Mouse (Mus musculus) liver, adult 2 months (tissue): ENCODE results near the gene Als2. TPM values are rescaled to one million over a fixed set of nuclear protein-coding genes. Genes with fewer than 3 reads are reported as not detected.

Experiments
- DNase-seq: peaks from one replicate; pipeline ENCODE4 v3.0.0-alpha.2; 2011; ENCODE audit warnings: low read depth, low spot score; ENCODE audit errors: extremely low read depth
- H3K27ac ChIP-seq: fragments of 200-500 bp; replicated peaks from 2 replicates; pipeline ENCODE4 v1.5.1; 2012; ENCODE audit warnings: low read depth, mild to moderate bottlenecking, control low read depth, inconsistent platforms, low read length; ENCODE audit not compliant: insufficient read depth
- H3K27me3 ChIP-seq: fragments of 200-500 bp; 2 replicates; pipeline ENCODE4 v1.6.1; 2012; ENCODE audit warnings: mild to moderate bottlenecking, moderate library complexity, low read length, inconsistent platforms; ENCODE audit not compliant: control insufficient read depth, insufficient read depth
- H3K36me3 ChIP-seq: fragments of 200-500 bp; 2 replicates; pipeline ENCODE4 v1.6.1; 2012; ENCODE audit warnings: low read length, inconsistent platforms; ENCODE audit not compliant: control insufficient read depth, insufficient read depth
- H3K4me1 ChIP-seq: fragments of 200-500 bp; 2 replicates; pipeline ENCODE4 v1.6.1; 2011; ENCODE audit warnings: low read length; ENCODE audit not compliant: control insufficient read depth, insufficient read depth
- H3K4me3 ChIP-seq: fragments of 200-500 bp; 2 replicates; pipeline ENCODE4 v1.5.1; 2011; ENCODE audit warnings: low read depth, mild to moderate bottlenecking, control low read depth, low read length, moderate library complexity; ENCODE audit not compliant: insufficient read depth
- H3K79me2 ChIP-seq: fragments of 200-500 bp; 2 replicates; pipeline ENCODE4 v1.6.1; 2012; ENCODE audit warnings: inconsistent platforms, mild to moderate bottlenecking, low read length, moderate library complexity; ENCODE audit not compliant: control insufficient read depth, insufficient read depth
- H3K9ac ChIP-seq: fragments of 200-500 bp; 2 replicates; pipeline ENCODE4 v1.6.1; 2012; ENCODE audit warnings: low read depth, mild to moderate bottlenecking, control low read depth, inconsistent platforms, low read length
- CTCF ChIP-seq: fragments of 200-500 bp; IDR thresholded peaks from 2 replicates; pipeline ENCODE4 v1.5.1; 2011; ENCODE audit warnings: low read depth, low read length, control low read depth
- POLR2A ChIP-seq: fragments of 200-500 bp; IDR thresholded peaks from 2 replicates; pipeline ENCODE4 v1.6.1; 2011; ENCODE audit warnings: low read length, control low read depth; ENCODE audit not compliant: insufficient read depth; ENCODE audit errors: extremely low read depth
- WGBS: fragments of 180-500 bp; shearing (Covaris S2); methylation state at CpG from one replicate; pipeline ENCODE4 v1.1.7; 2018; 5-methylcytosine and 5-hydroxymethylcytosine counted together
- polyA plus RNA-seq: library from polyadenylated mRNA; depleted of rRNA; stranded (reverse); fragments of >200 nt; gene quantifications from 2 replicates; pipeline ENCODE4 v1.2.3, GENCODE M21; 2012
- total RNA-seq: library from RNA; depleted of rRNA; stranded (reverse); fragments of >200 nt; gene quantifications from 2 replicates; pipeline ENCODE4 v1.2.3, GENCODE M21; 2014

Gene Als2
- total and polyA plus RNA-seq, 2 experiments = 20.2 to 34.2 TPM

DNA sequence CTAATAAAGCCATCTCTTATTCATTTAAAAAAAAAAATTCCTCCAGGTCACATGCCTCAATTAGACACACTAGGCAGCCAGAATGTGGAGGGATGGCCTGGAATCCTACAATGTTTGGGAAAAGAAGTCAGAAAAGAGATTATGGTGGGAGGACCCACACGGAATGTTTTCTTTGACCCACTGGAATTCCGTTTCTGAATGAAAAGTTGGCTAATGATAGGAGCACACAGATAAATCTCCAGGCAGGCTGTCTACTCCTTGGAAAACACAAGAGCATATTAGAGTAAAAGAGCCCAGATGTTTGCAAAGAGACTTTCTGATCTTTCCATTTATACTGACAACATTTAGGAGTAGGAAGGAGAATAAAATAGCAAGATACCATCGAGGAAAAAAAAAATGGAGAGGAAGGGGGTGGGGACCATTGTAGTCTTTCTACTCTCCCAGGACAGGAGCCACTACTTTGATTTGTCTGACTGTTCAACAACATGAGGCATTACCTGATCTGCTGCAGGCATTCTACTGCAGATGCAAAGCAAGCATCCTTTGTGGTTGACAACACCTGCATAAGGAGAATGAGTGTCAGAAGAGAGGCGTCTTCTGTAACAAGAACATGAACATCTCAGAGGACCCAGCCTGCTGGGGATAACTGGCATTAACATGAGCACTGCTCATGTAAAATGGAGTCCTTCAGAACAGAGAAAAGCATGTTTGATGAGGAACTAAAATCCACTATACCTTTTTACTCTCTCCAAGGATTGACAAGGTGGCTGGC lies 69.2 kb downstream of the Als2 start:
- DNase-seq = no peak
- 87% methylated on average over 4 of the region's 4 CpGs for WGBS

GRCm38 (mm10) chr1:59166232-59166905 lies 70.7 kb downstream of the Als2 start:
- 85% methylated on average over 9 of the region's 9 CpGs for WGBS
- H3K27ac ChIP-seq = no peak overlapping the region
- no peak overlapping the region for H3K9ac ChIP-seq
- H3K27me3 ChIP-seq = no peaks in the 10 kb centered on the region
- peak; percentile 35 for DNase-seq
- H3K36me3 ChIP-seq = peaks cover 67% of the 10 kb centered on the region
- peaks cover 5% of the 10 kb centered on the region for H3K4me1 ChIP-seq
- H3K79me2 ChIP-seq = no peaks in the 10 kb centered on the region
- no peak overlapping the region for H3K4me3 ChIP-seq
- TF ChIP-seq CTCF = no peak
- no peak for TF ChIP-seq POLR2A

More for the DNA sequence above, 69.2 kb downstream of the Als2 start:
- TF ChIP-seq POLR2A (no peak), CTCF (no peak)
- peaks cover 67% of the 10 kb centered on the region for H3K36me3 ChIP-seq
- H3K27ac ChIP-seq = no peak overlapping the region
- no peaks in the 10 kb centered on the region for H3K79me2 ChIP-seq
- no peak overlapping the region for H3K9ac ChIP-seq
- H3K27me3 ChIP-seq = no peaks in the 10 kb centered on the region
- H3K4me1 ChIP-seq = peaks cover 5% of the 10 kb centered on the region
- H3K4me3 ChIP-seq = no peak overlapping the region

- TF ChIP-seq POLR2A (no peak), CTCF (no peak)
- Histone ChIP-seq H3K4me3 (no peak overlapping the region), H3K9ac (no peak overlapping the region), H3K79me2 (no peaks in the 10 kb centered on the region), H3K27me3 (no peaks in the 10 kb centered on the region), H3K27ac (no peak overlapping the region), H3K4me1 (peaks cover 11% of the 10 kb centered on the region), H3K36me3 (peaks cover 70% of the 10 kb centered on the region)
- DNase-seq = no peak
- WGBS = 93% methylated on average over 5 of the region's 5 CpGs
Measured at GRCm38 (mm10) chr1:59163918-59164317, 73.1 kb downstream of the Als2 start.

GRCm38 (mm10) chr1:59163030-59163461 lies 74.0 kb downstream of the Als2 start, which contains the start of gene Mpp4:
Mpp4 (minus strand) TSS chr1:59163389.
- H3K79me2 ChIP-seq = no peaks in the 10 kb centered on the region
- TF ChIP-seq CTCF (no peak), POLR2A (no peak)
- peaks cover 16% of the 10 kb centered on the region for H3K4me1 ChIP-seq
- no peak within 1 kb of the TSS for H3K27ac ChIP-seq
- 84% methylated on average over 12 of the region's 12 CpGs for WGBS
- DNase-seq = no peak
- H3K36me3 ChIP-seq = peaks cover 61% of the 10 kb centered on the region
- H3K9ac ChIP-seq = no peak within 1 kb of the TSS
- H3K4me3 ChIP-seq = no peak within 1 kb of the TSS
- no peaks in the 10 kb centered on the region for H3K27me3 ChIP-seq

- H3K4me1 ChIP-seq = peaks cover 16% of the 10 kb centered on the region
- no peaks in the 10 kb centered on the region for H3K79me2 ChIP-seq
- no peaks in the 10 kb centered on the region for H3K27me3 ChIP-seq
- no peak overlapping the region for H3K4me3 ChIP-seq
- no peak for TF ChIP-seq POLR2A
- TF ChIP-seq CTCF = no peak
- no peak overlapping the region for H3K27ac ChIP-seq
- no peak overlapping the region for H3K9ac ChIP-seq
- WGBS = 93% methylated on average over 8 of the region's 8 CpGs
- H3K36me3 ChIP-seq = peaks cover 55% of the 10 kb centered on the region
- DNase-seq = no peak
Measured at GRCm38 (mm10) chr1:59162309-59163024, 74.6 kb downstream of the Als2 start.
